Mouse (Mus musculus) testis, adult 2 months (tissue): ENCODE results near the gene Asic2. TPM values are rescaled to one million over a fixed set of nuclear protein-coding genes. Genes with fewer than 3 reads are reported as not detected.

ENCODE experiments used
- H3K27ac ChIP-seq: fragments of 200-500 bp; 2 replicates; pipeline ENCODE4 v1.5.1; 2012; ENCODE audit warnings: low read depth, low read length; ENCODE audit not compliant: control insufficient read depth, insufficient read depth
- H3K27me3 ChIP-seq: fragments of 200-500 bp; 2 replicates; pipeline ENCODE4 v1.6.1; 2012; ENCODE audit warnings: mild to moderate bottlenecking, low read length, moderate library complexity; ENCODE audit not compliant: control insufficient read depth, insufficient read depth
- H3K36me3 ChIP-seq: fragments of 200-500 bp; 2 replicates; pipeline ENCODE4 v1.6.1; 2012; ENCODE audit warnings: mild to moderate bottlenecking, low read length; ENCODE audit not compliant: control insufficient read depth, insufficient read depth
- H3K4me1 ChIP-seq: fragments of 200-500 bp; 2 replicates; pipeline ENCODE4 v1.6.1; 2012; ENCODE audit warnings: low read length; ENCODE audit not compliant: control insufficient read depth, insufficient read depth
- H3K4me3 ChIP-seq: fragments of 200-500 bp; 2 replicates; pipeline ENCODE4 v1.5.1; 2012; ENCODE audit warnings: low read depth, mild to moderate bottlenecking, low read length, moderate library complexity, mixed read lengths; ENCODE audit not compliant: control insufficient read depth
- CTCF ChIP-seq: fragments of 200-500 bp; IDR thresholded peaks from 2 replicates; pipeline ENCODE4 v1.5.1; 2012; ENCODE audit warnings: low read depth, mild to moderate bottlenecking, inconsistent platforms, low read length, moderate library complexity; ENCODE audit not compliant: control insufficient read depth, insufficient read depth, insufficient replicate concordance
- POLR2A ChIP-seq: fragments of 200-500 bp; IDR thresholded peaks from 2 replicates; pipeline ENCODE4 v1.6.1; 2012; ENCODE audit warnings: low read depth, mild to moderate bottlenecking, inconsistent platforms, low read length, moderate library complexity; ENCODE audit not compliant: control insufficient read depth
- polyA plus RNA-seq: library from polyadenylated mRNA; depleted of rRNA; stranded (reverse); fragments of >200 nt; gene quantifications from 2 replicates; pipeline ENCODE4 v1.2.3, GENCODE M21; 2012

Gene Asic2
- polyA plus RNA-seq, 1 experiment, result 0.41 TPM

DNA sequence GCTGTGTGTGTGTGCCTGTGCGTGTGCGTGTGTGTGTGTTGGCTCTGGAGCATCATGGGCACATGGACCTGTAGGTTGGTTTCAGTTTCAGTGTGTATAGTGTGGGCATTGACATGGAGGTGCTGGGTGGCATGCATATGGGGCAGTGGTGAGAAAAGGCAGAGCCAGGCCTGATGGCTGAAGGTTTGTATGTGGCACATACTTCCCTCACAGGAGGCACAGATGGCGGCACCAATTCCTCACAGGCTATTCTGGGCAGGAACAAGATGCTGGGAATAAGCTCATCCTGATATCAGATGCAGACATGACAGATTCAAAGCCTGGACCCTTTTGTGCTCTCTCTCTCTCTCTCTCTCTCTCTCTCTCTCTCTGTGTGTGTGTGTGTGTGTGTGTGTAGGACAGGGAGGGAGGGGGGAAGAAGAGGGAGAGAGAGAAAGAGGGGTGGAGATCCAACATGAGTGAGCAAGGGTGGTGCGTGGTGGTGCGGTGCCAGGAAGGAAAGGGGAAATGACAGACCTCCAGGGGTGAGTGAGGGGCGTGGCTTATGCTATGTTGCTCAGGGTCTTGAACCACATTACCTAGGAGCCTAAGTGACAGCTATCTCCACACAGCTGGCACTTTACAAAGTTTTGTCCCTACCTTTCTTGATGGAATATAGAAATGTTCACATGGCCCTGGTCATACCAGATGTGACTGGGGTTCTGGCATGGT is 1083.6 kb downstream of the Asic2 start:
- no peak for TF ChIP-seq POLR2A
- TF ChIP-seq CTCF, result no peak

GRCm38 (mm10) chr11:80882229-80882810 is 1085.9 kb downstream of the Asic2 start:
- TF ChIP-seq POLR2A (no peak), CTCF (no peak)
- Histone ChIP-seq H3K36me3 (no peaks in the 10 kb centered on the region), H3K27me3 (no peaks in the 10 kb centered on the region), H3K27ac (no peak overlapping the region), H3K4me3 (no peak overlapping the region), H3K4me1 (no peaks in the 10 kb centered on the region)

More for the DNA sequence above, 1083.6 kb downstream of the Asic2 start:
- Histone ChIP-seq H3K27ac (no peak overlapping the region), H3K4me3 (no peak overlapping the region), H3K36me3 (no peaks in the 10 kb centered on the region), H3K27me3 (no peaks in the 10 kb centered on the region), H3K4me1 (no peaks in the 10 kb centered on the region)

- TF ChIP-seq POLR2A (no peak), CTCF (no peak)
- Histone ChIP-seq H3K4me3 (no peak overlapping the region), H3K27ac (no peak overlapping the region), H3K4me1 (no peaks in the 10 kb centered on the region), H3K36me3 (no peaks in the 10 kb centered on the region), H3K27me3 (no peaks in the 10 kb centered on the region)
Observed at GRCm38 (mm10) chr11:80878026-80878425, 1090.2 kb downstream of the Asic2 start.

- H3K27me3 ChIP-seq, result no peaks in the 10 kb centered on the region
- TF ChIP-seq POLR2A, result no peak
- TF ChIP-seq CTCF, result no peak
- no peaks in the 10 kb centered on the region for H3K36me3 ChIP-seq
- H3K4me1 ChIP-seq, result no peaks in the 10 kb centered on the region
- no peak overlapping the region for H3K4me3 ChIP-seq
- no peak overlapping the region for H3K27ac ChIP-seq
Observed at GRCm38 (mm10) chr11:80877131-80877651, 1091.1 kb downstream of the Asic2 start.

- H3K4me1 ChIP-seq, result no peaks in the 10 kb centered on the region
- no peaks in the 10 kb centered on the region for H3K27me3 ChIP-seq
- no peak for TF ChIP-seq POLR2A
- TF ChIP-seq CTCF, result peak; percentile 91; the same call in 1 of the 2 replicates
- no peaks in the 10 kb centered on the region for H3K36me3 ChIP-seq
- H3K27ac ChIP-seq, result no peak overlapping the region
- no peak overlapping the region for H3K4me3 ChIP-seq
Observed at GRCm38 (mm10) chr11:80872509-80873474, 1095.5 kb downstream of the Asic2 start.

- no peaks in the 10 kb centered on the region for H3K4me1 ChIP-seq
- no peak for TF ChIP-seq POLR2A
- no peak for TF ChIP-seq CTCF
- no peaks in the 10 kb centered on the region for H3K27me3 ChIP-seq
- no peak overlapping the region for H3K4me3 ChIP-seq
- H3K36me3 ChIP-seq, result no peaks in the 10 kb centered on the region
- no peak overlapping the region for H3K27ac ChIP-seq
Observed at GRCm38 (mm10) chr11:80868039-80868438, 1100.2 kb downstream of the Asic2 start.
